Comparison of ENCODE assay signal across 9 mouse cellular contexts in genomic region chr10:25016110-25016509, GRCm38 (mm10).
DNase-seq lines count a peak whose midpoint lies in the region; ATAC-seq lines count a peak whose summit lies in the region.
"Had no signal": no experiment of that assay in that cellular context is flagged by ENCODE, and none has a peak within 500 bp of the region (broad histone marks: within the 10 kb centered on the region; RNA-seq: fewer than 3 reads in every experiment).

No protein-coding gene starts in this region.

- ATAC-seq in erythroblast, adult 5-6 weeks (replicated peaks; ENCODE audit: low FRiP score, poor library complexity, severe bottlenecking), result no peak

- DNase-seq in adrenal gland, adult (ENCODE audit: inconsistent age in 2 of 2, low spot score in 1 of 2), result peak; percentile 65 to 78
- DNase-seq in adrenal gland, postnatal 4 days (ENCODE audit: low spot score in 2 of 2), result no peak
- DNase-seq in layer of hippocampus, adult 9-11 months, result peak; percentile 9
- DNase-seq in layer of hippocampus, adult 9-10 months (ENCODE audit: low spot score), result no peak
- peak; percentile 94 for DNase-seq in cerebellum, adult 11 months
- peak; percentile 23 for DNase-seq in gastrocnemius, postnatal 25 days
- DNase-seq in kidney, adult 9 months, result no peak
- DNase-seq: lung, postnatal 4 days had no signal

Comparison
In these comparisons a context has a peak if more than half of its experiments do, and no peak if none do; other contexts are left out.
1. DNase-seq: peak in adrenal gland, adult (2 of 2), layer of hippocampus, adult 9-11 months (single experiment), cerebellum, adult 11 months (single experiment) and gastrocnemius, postnatal 25 days (single experiment); none in adrenal gland, postnatal 4 days (0 of 2), layer of hippocampus, adult 9-10 months (single experiment) and kidney, adult 9 months (single experiment).